Mouse (Mus musculus): ENCODE measurements around the gene Fah. TPM values are rescaled to one million over a fixed set of nuclear protein-coding genes. Genes with fewer than 3 reads are reported as not detected.
A peak's percentile ranks its signal among the peaks of the same experiment; 100 is the strongest.

Fah gene
- polyA plus RNA-seq, 1 experiment from 2014 or later, result 10.7 TPM

GRCm38 (mm10) chr7:84631878-84632277 is 25.4 kb upstream of the Fah start:
- no peak overlapping the region for H3K9ac ChIP-seq (replicated peaks; ENCODE audit: low read depth, low read length)
- no peaks in the 10 kb centered on the region for H3K4me1 ChIP-seq (ENCODE audit: control insufficient read depth, insufficient read depth, low read length)
- H3K36me3 ChIP-seq (ENCODE audit: control insufficient read depth, insufficient read depth, low read length), result 0 out of 2 replicates have a peak, but pooled peaks cover 4% of the 10 kb centered on the region
- no peaks in the 10 kb centered on the region for H3K9me3 ChIP-seq (ENCODE audit: control insufficient read depth, low read length)
- no peak for ATAC-seq (ENCODE audit: low read depth)
- H3K4me2 ChIP-seq (ENCODE audit: low read depth, low read length), result no peak overlapping the region
- H3K27me3 ChIP-seq (ENCODE audit: control insufficient read depth, insufficient read depth, low read length), result no peaks in the 10 kb centered on the region
- no peak overlapping the region for H3K27ac ChIP-seq (ENCODE audit: low read depth, low read length)
- H3K4me3 ChIP-seq (ENCODE audit: low read depth, low read length), result no peak overlapping the region
- 94% methylated on average over 3 of the region's 3 CpGs for WGBS

- Histone ChIP-seq H3K4me2 (ENCODE audit: low read depth, low read length) (no peak overlapping the region), H3K27ac (ENCODE audit: low read depth, low read length) (no peak overlapping the region), H3K27me3 (ENCODE audit: control insufficient read depth, insufficient read depth, low read length) (no peaks in the 10 kb centered on the region), H3K9me3 (ENCODE audit: control insufficient read depth, low read length) (no peaks in the 10 kb centered on the region), H3K9ac (replicated peaks; ENCODE audit: low read depth, low read length) (no peak overlapping the region), H3K36me3 (ENCODE audit: control insufficient read depth, insufficient read depth, low read length) (no peaks in the 10 kb centered on the region), H3K4me1 (ENCODE audit: control insufficient read depth, insufficient read depth, low read length) (no peaks in the 10 kb centered on the region), H3K4me3 (ENCODE audit: low read depth, low read length) (no peak overlapping the region)
- no peak for ATAC-seq (ENCODE audit: low read depth)
- WGBS, result 97% methylated on average over 4 of the region's 4 CpGs
Observed at GRCm38 (mm10) chr7:84623718-84624117, 17.2 kb upstream of the Fah start.

GRCm38 (mm10) chr7:84620956-84621355 is 14.4 kb upstream of the Fah start:
- H3K36me3 ChIP-seq (ENCODE audit: control insufficient read depth, insufficient read depth, low read length), result no peaks in the 10 kb centered on the region
- ATAC-seq (ENCODE audit: low read depth), result no peak
- WGBS, result 97% methylated on average over 3 of the region's 3 CpGs
- no peaks in the 10 kb centered on the region for H3K27me3 ChIP-seq (ENCODE audit: control insufficient read depth, insufficient read depth, low read length)
- no peak overlapping the region for H3K9ac ChIP-seq (replicated peaks; ENCODE audit: low read depth, low read length)
- no peak overlapping the region for H3K4me3 ChIP-seq (ENCODE audit: low read depth, low read length)
- H3K4me2 ChIP-seq (ENCODE audit: low read depth, low read length), result no peak overlapping the region
- H3K9me3 ChIP-seq (ENCODE audit: control insufficient read depth, low read length), result no peaks in the 10 kb centered on the region
- H3K27ac ChIP-seq (ENCODE audit: low read depth, low read length), result no peak overlapping the region
- H3K4me1 ChIP-seq (ENCODE audit: control insufficient read depth, insufficient read depth, low read length), result no peaks in the 10 kb centered on the region

- 94% methylated on average over 2 of the region's 2 CpGs for WGBS
- H3K4me2 ChIP-seq (ENCODE audit: low read depth, low read length), result no peak overlapping the region
- no peak for ATAC-seq (ENCODE audit: low read depth)
- no peaks in the 10 kb centered on the region for H3K4me1 ChIP-seq (ENCODE audit: control insufficient read depth, insufficient read depth, low read length)
- 0 out of 2 replicates have a peak, but pooled peaks cover 4% of the 10 kb centered on the region for H3K36me3 ChIP-seq (ENCODE audit: control insufficient read depth, insufficient read depth, low read length)
- H3K9ac ChIP-seq (replicated peaks; ENCODE audit: low read depth, low read length), result no peak overlapping the region
- H3K9me3 ChIP-seq (ENCODE audit: control insufficient read depth, low read length), result no peaks in the 10 kb centered on the region
- no peaks in the 10 kb centered on the region for H3K27me3 ChIP-seq (ENCODE audit: control insufficient read depth, insufficient read depth, low read length)
- no peak overlapping the region for H3K27ac ChIP-seq (ENCODE audit: low read depth, low read length)
- H3K4me3 ChIP-seq (ENCODE audit: low read depth, low read length), result no peak overlapping the region
Observed at GRCm38 (mm10) chr7:84618951-84619350, 12.4 kb upstream of the Fah start.

- 91% methylated on average over 4 of the region's 4 CpGs for WGBS
- Histone ChIP-seq H3K4me2 (ENCODE audit: low read depth, low read length) (no peak overlapping the region), H3K4me1 (ENCODE audit: control insufficient read depth, insufficient read depth, low read length) (no peaks in the 10 kb centered on the region), H3K9me3 (ENCODE audit: control insufficient read depth, low read length) (no peaks in the 10 kb centered on the region), H3K27ac (ENCODE audit: low read depth, low read length) (no peak overlapping the region), H3K36me3 (ENCODE audit: control insufficient read depth, insufficient read depth, low read length) (0 out of 2 replicates have a peak, but pooled peaks cover 4% of the 10 kb centered on the region), H3K9ac (replicated peaks; ENCODE audit: low read depth, low read length) (no peak overlapping the region), H3K4me3 (ENCODE audit: low read depth, low read length) (no peak overlapping the region), H3K27me3 (ENCODE audit: control insufficient read depth, insufficient read depth, low read length) (no peaks in the 10 kb centered on the region)
- no peak for ATAC-seq (ENCODE audit: low read depth)
Observed at GRCm38 (mm10) chr7:84612445-84612844, 5.9 kb upstream of the Fah start.

GRCm38 (mm10) chr7:84611609-84612008 is 5.1 kb upstream of the Fah start:
- Histone ChIP-seq H3K36me3 (ENCODE audit: control insufficient read depth, insufficient read depth, low read length) (0 out of 2 replicates have a peak, but pooled peaks cover 4% of the 10 kb centered on the region), H3K9ac (replicated peaks; ENCODE audit: low read depth, low read length) (no peak overlapping the region), H3K27me3 (ENCODE audit: control insufficient read depth, insufficient read depth, low read length) (no peaks in the 10 kb centered on the region), H3K4me3 (ENCODE audit: low read depth, low read length) (no peak overlapping the region), H3K4me1 (ENCODE audit: control insufficient read depth, insufficient read depth, low read length) (no peaks in the 10 kb centered on the region), H3K9me3 (ENCODE audit: control insufficient read depth, low read length) (no peaks in the 10 kb centered on the region), H3K27ac (ENCODE audit: low read depth, low read length) (no peak overlapping the region), H3K4me2 (ENCODE audit: low read depth, low read length) (no peak overlapping the region)
- WGBS, result 93% methylated on average over 1 of the region's 1 CpGs
- ATAC-seq (ENCODE audit: low read depth), result no peak

DNA sequence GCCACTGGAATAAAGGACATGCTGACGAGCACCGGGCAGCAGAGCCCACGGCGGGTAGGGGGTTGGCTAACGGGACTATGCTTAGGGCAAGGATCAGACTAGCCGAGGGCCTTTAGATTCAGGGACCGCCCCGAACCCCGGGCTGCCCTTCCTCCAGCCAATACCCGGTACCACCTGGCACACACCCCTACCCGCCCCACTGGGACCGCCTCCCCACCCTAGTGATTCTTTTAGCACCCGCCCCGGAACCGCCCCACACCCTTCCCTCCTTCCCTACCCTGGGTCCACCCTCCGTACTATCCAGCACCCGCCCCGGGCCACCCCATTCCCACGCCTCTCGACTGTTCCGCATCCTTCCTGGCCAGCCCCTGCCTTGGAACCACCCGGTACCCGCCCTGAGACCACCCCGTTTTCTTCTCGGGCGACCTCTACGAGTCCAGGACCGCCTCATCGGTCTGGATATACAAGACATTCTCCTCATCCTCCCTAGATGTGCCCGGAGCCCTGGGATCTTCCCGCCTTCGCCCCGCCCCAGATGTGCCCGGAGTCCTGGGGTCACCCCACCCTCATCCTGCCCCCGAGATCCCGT is 724 bp downstream of the Fah start:
- 1% methylated on average over 32 of the region's 36 CpGs for WGBS

GRCm38 (mm10) chr7:84605033-84605687 is 1.4 kb downstream of the Fah start:
- Histone ChIP-seq H3K4me1 (ENCODE audit: control insufficient read depth, insufficient read depth, low read length) (peaks cover 6% of the 10 kb centered on the region), H3K9me3 (ENCODE audit: control insufficient read depth, low read length) (no peaks in the 10 kb centered on the region), H3K27ac (ENCODE audit: low read depth, low read length) (no peak overlapping the region), H3K4me3 (ENCODE audit: low read depth, low read length) (peak overlapping the region; percentile 47), H3K36me3 (ENCODE audit: control insufficient read depth, insufficient read depth, low read length) (no peaks in the 10 kb centered on the region), H3K4me2 (ENCODE audit: low read depth, low read length) (peak overlapping the region; percentile 97), H3K9ac (replicated peaks; ENCODE audit: low read depth, low read length) (peak overlapping the region; percentile 69), H3K27me3 (ENCODE audit: control insufficient read depth, insufficient read depth, low read length) (no peaks in the 10 kb centered on the region)
- 8% methylated on average over 19 of the region's 19 CpGs for whole genome bisulfite sequencing
- peak; percentile 57 for ATAC-seq (ENCODE audit: low read depth)

More for the DNA sequence above, 724 bp downstream of the Fah start:
- Histone ChIP-seq H3K4me1 (ENCODE audit: control insufficient read depth, insufficient read depth, low read length) (peaks cover 6% of the 10 kb centered on the region), H3K9ac (replicated peaks; ENCODE audit: low read depth, low read length) (peak overlapping the region; percentile 69), H3K27me3 (ENCODE audit: control insufficient read depth, insufficient read depth, low read length) (no peaks in the 10 kb centered on the region), H3K36me3 (ENCODE audit: control insufficient read depth, insufficient read depth, low read length) (no peaks in the 10 kb centered on the region), H3K4me2 (ENCODE audit: low read depth, low read length) (peak overlapping the region; percentile 97), H3K27ac (ENCODE audit: low read depth, low read length) (no peak overlapping the region), H3K9me3 (ENCODE audit: control insufficient read depth, low read length) (no peaks in the 10 kb centered on the region), H3K4me3 (ENCODE audit: low read depth, low read length) (peak overlapping the region; percentile 47)
- peak; percentile 90 for ATAC-seq (ENCODE audit: low read depth)

- Histone ChIP-seq H3K9ac (replicated peaks; ENCODE audit: low read depth, low read length) (no peak overlapping the region), H3K4me1 (ENCODE audit: control insufficient read depth, insufficient read depth, low read length) (peaks cover 6% of the 10 kb centered on the region), H3K27me3 (ENCODE audit: control insufficient read depth, insufficient read depth, low read length) (no peaks in the 10 kb centered on the region), H3K36me3 (ENCODE audit: control insufficient read depth, insufficient read depth, low read length) (no peaks in the 10 kb centered on the region), H3K27ac (ENCODE audit: low read depth, low read length) (no peak overlapping the region), H3K4me2 (ENCODE audit: low read depth, low read length) (no peak overlapping the region), H3K4me3 (ENCODE audit: low read depth, low read length) (no peak overlapping the region), H3K9me3 (ENCODE audit: control insufficient read depth, low read length) (no peaks in the 10 kb centered on the region)
- WGBS, result 64% methylated on average over 3 of the region's 3 CpGs
- ATAC-seq (ENCODE audit: low read depth), result no peak
Observed at GRCm38 (mm10) chr7:84604501-84604900, 2.0 kb downstream of the Fah start.
